Mouse (Mus musculus): Measurements from ENCODE around the gene Pygo1. TPM values are rescaled to one million over a fixed set of nuclear protein-coding genes. Genes with fewer than 3 reads are reported as not detected.

Gene Pygo1
- polyA plus RNA-seq, 1 experiment from 2014 or later: 8.4 TPM

- ChIA-PET CTCF (interaction anchor here (1.2 to 1.7 kb wide), 3 partner anchors 83 to 177 kb away, joined by 3 to 4 read pairs (median 4); no protein-coding TSS in a partner anchor), POLR2A (no interaction called here)
- no peak for ATAC-seq
- H3K27me3 ChIP-seq: no peaks in the 10 kb centered on the region
- DNase-seq (ENCODE audit: low read depth, low spot score): no peak
- in situ Hi-C loops (cut with MboI; ENCODE audit: low pct_unique_long_range_greater_than_20kb): no loop called here
- no peak for TF ChIP-seq CTCF (IDR thresholded peaks at IDR 0.05)
Measured at GRCm38 (mm10) chr9:72890499-72891085, 34.9 kb upstream of the Pygo1 start.

GRCm38 (mm10) chr9:72892761-72893160 lies 32.7 kb upstream of the Pygo1 start:
- no peaks in the 10 kb centered on the region for H3K27me3 ChIP-seq
- POLR2A ChIA-PET: interaction anchor here (1.2 kb wide), 1 partner anchor 12 kb away, joined by 3 read pairs; no protein-coding TSS in a partner anchor
- DNase-seq (ENCODE audit: low read depth, low spot score) (no peak), ATAC-seq (no peak)
- CTCF ChIA-PET: interaction anchor here (1.3 kb wide), 2 partner anchors 30 to 126 kb away, joined by 3 to 4 read pairs; no protein-coding TSS in a partner anchor
- in situ Hi-C loops (cut with MboI; ENCODE audit: low pct_unique_long_range_greater_than_20kb): no loop called here
- TF ChIP-seq CTCF (IDR thresholded peaks at IDR 0.05): no peak

- in situ Hi-C loops (cut with MboI; ENCODE audit: low pct_unique_long_range_greater_than_20kb): no loop called here
- POLR2A ChIA-PET: no interaction called here
Measured at GRCm38 (mm10) chr9:72894796-72895352, 30.6 kb upstream of the Pygo1 start.

GRCm38 (mm10) chr9:72902057-72902456 lies 23.4 kb upstream of the Pygo1 start:
- DNase-seq (ENCODE audit: low read depth, low spot score) (no peak), ATAC-seq (no peak)
- in situ Hi-C loops (cut with MboI; ENCODE audit: low pct_unique_long_range_greater_than_20kb): no loop called here
- H3K27me3 ChIP-seq: no peaks in the 10 kb centered on the region
- no peak for TF ChIP-seq CTCF (IDR thresholded peaks at IDR 0.05)
- CTCF ChIA-PET: no interaction called here
- POLR2A ChIA-PET: interaction anchor here (0.7 kb wide), 1 partner anchor 171 kb away, joined by 3 read pairs; no protein-coding TSS in a partner anchor

More at GRCm38 (mm10) chr9:72894796-72895352, 30.6 kb upstream of the Pygo1 start:
- DNase-seq (ENCODE audit: low read depth, low spot score): no peak
- CTCF ChIA-PET: interaction anchor here (0.8 to 0.9 kb wide), 2 partner anchors 11 to 13 kb away, joined by 3 read pairs; no protein-coding TSS in a partner anchor
- ATAC-seq: no peak
- no peaks in the 10 kb centered on the region for H3K27me3 ChIP-seq
- peak; percentile 53 for TF ChIP-seq CTCF (IDR thresholded peaks at IDR 0.05)

- in situ Hi-C loops (cut with MboI; ENCODE audit: low pct_unique_long_range_greater_than_20kb): no loop called here
- ATAC-seq (no peak), DNase-seq (ENCODE audit: low read depth, low spot score) (no peak)
- TF ChIP-seq CTCF (IDR thresholded peaks at IDR 0.05): no peak
- POLR2A ChIA-PET: no interaction called here
- CTCF ChIA-PET: no interaction called here
- H3K27me3 ChIP-seq: no peaks in the 10 kb centered on the region
Measured at GRCm38 (mm10) chr9:72902611-72903010, 22.8 kb upstream of the Pygo1 start.

GRCm38 (mm10) chr9:72906693-72907103 lies 18.7 kb upstream of the Pygo1 start:
- ChIA-PET POLR2A (no interaction called here), CTCF (no interaction called here)
- in situ Hi-C loops (cut with MboI; ENCODE audit: low pct_unique_long_range_greater_than_20kb): no loop called here
- no peaks in the 10 kb centered on the region for H3K27me3 ChIP-seq
- ATAC-seq (no peak), DNase-seq (ENCODE audit: low read depth, low spot score) (no peak)
- no peak for TF ChIP-seq CTCF (IDR thresholded peaks at IDR 0.05)

GRCm38 (mm10) chr9:72911381-72911780 lies 14.1 kb upstream of the Pygo1 start:
- no peak for ATAC-seq
- ChIA-PET CTCF (interaction anchor here (1.0 kb wide), 1 partner anchor 44 kb away, joined by 4 read pairs; no protein-coding TSS in a partner anchor), POLR2A (no interaction called here)
- in situ Hi-C loops (cut with MboI; ENCODE audit: low pct_unique_long_range_greater_than_20kb): no loop called here
- DNase-seq (ENCODE audit: low read depth, low spot score): no peak
- no peak for TF ChIP-seq CTCF (IDR thresholded peaks at IDR 0.05)
- H3K27me3 ChIP-seq: no peaks in the 10 kb centered on the region

GRCm38 (mm10) chr9:72913551-72913950 lies 11.9 kb upstream of the Pygo1 start:
- DNase-seq (ENCODE audit: low read depth, low spot score) (no peak), ATAC-seq (no peak)
- H3K27me3 ChIP-seq: no peaks in the 10 kb centered on the region
- POLR2A ChIA-PET: interaction anchor here (0.6 kb wide), 1 partner anchor 90 kb away, joined by 3 read pairs; no protein-coding TSS in a partner anchor
- CTCF ChIA-PET: interaction anchor here (0.8 to 0.9 kb wide), 2 partner anchors 43 to 45 kb away, joined by 3 to 4 read pairs; partner anchors contain the start of genes Dyx1c1 and Gm44503
- no peak for TF ChIP-seq CTCF (IDR thresholded peaks at IDR 0.05)
- in situ Hi-C loops (cut with MboI; ENCODE audit: low pct_unique_long_range_greater_than_20kb): no loop called here

- H3K27me3 ChIP-seq: no peaks in the 10 kb centered on the region
- in situ Hi-C loops (cut with MboI; ENCODE audit: low pct_unique_long_range_greater_than_20kb): no loop called here
- ChIA-PET POLR2A (interaction anchor here (0.6 kb wide), 1 partner anchor 11 kb away, joined by 8 read pairs; no protein-coding TSS in a partner anchor), CTCF (no interaction called here)
- no peak for ATAC-seq
- no peak for TF ChIP-seq CTCF (IDR thresholded peaks at IDR 0.05)
- DNase-seq (ENCODE audit: low read depth, low spot score): no peak
Measured at GRCm38 (mm10) chr9:72915728-72916127, 9.7 kb upstream of the Pygo1 start.

- TF ChIP-seq CTCF (IDR thresholded peaks at IDR 0.05): no peak
- ChIA-PET CTCF (interaction anchor here (0.8 kb wide), 1 partner anchor 30 kb away, joined by 4 read pairs; no protein-coding TSS in a partner anchor), POLR2A (no interaction called here)
- no peak for DNase-seq (ENCODE audit: low read depth, low spot score)
- H3K27me3 ChIP-seq: no peaks in the 10 kb centered on the region
- ATAC-seq: no peak
- in situ Hi-C loops (cut with MboI; ENCODE audit: low pct_unique_long_range_greater_than_20kb): no loop called here
Measured at GRCm38 (mm10) chr9:72923068-72923467, 2.4 kb upstream of the Pygo1 start.

GRCm38 (mm10) chr9:72925935-72926258 lies 452 bp downstream of the Pygo1 start:
- ChIA-PET CTCF (interaction anchor here (1.8 kb wide), 1 partner anchor 11 kb away, joined by 4 read pairs; no protein-coding TSS in a partner anchor), POLR2A (interaction anchor here (0.6 kb wide), 1 partner anchor 1017 kb away, joined by 3 read pairs; no protein-coding TSS in a partner anchor)
- no peaks in the 10 kb centered on the region for H3K27me3 ChIP-seq
- ATAC-seq (no peak), DNase-seq (ENCODE audit: low read depth, low spot score) (no peak)
- in situ Hi-C loops (cut with MboI; ENCODE audit: low pct_unique_long_range_greater_than_20kb): no loop called here
- no peak for TF ChIP-seq CTCF (IDR thresholded peaks at IDR 0.05)

Measured in Patski (cell line).